Mouse (Mus musculus): ENCODE results near the gene Arg1. TPM values are rescaled to one million over a fixed set of nuclear protein-coding genes. Genes with fewer than 3 reads are reported as not detected.
A peak's percentile ranks its signal among the peaks of the same experiment; 100 is the strongest.

Gene Arg1
- polyA plus RNA-seq, 1 experiment: 0.06 TPM

DNA sequence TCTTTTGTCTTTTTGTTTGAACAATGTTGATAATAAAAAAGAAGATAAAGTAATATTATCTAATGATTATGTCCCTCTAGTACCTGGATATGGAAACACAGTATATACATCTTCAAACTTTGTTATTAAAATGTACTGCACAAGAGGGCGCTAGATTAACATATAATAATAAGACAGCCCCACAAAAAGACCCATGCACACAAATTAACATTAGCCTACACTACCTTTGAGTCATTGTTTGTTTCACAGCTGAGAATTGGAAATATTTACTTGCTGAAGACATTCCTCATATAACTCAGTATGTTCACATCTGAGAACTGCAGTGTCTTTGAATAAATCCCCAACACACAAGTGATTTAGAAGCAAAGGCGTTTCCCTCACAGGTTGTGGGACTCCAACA is 33.8 kb upstream of the Arg1 start:
- Histone ChIP-seq H3K4me3 (ENCODE audit: insufficient read depth, low read depth, low read length) (no peak overlapping the region), H3K4me1 (ENCODE audit: control insufficient read depth, insufficient read depth, low read length) (peaks cover 3% of the 10 kb centered on the region; the same call in 1 of the 2 replicates), H3K36me3 (ENCODE audit: control insufficient read depth, insufficient read depth, low read length) (no peaks in the 10 kb centered on the region), H3K27ac (ENCODE audit: insufficient read depth, low read depth, low read length) (no peak overlapping the region), H3K27me3 (replicated peaks; ENCODE audit: control insufficient read depth, insufficient read depth, low read length) (no peaks in the 10 kb centered on the region)
- 51% methylated on average over 2 of the region's 2 CpGs for WGBS
- TF ChIP-seq POLR2A (IDR thresholded peaks at IDR 0.05; ENCODE audit: low read depth, low read length) (no peak), CTCF (conservative IDR thresholded peaks at IDR 0.05; ENCODE audit: insufficient read depth, insufficient read length, low read depth, low read length) (0 out of 2 replicates have a peak, but pooled peaks have one; percentile 8)
- DNase-seq: peak; percentile 29

DNA sequence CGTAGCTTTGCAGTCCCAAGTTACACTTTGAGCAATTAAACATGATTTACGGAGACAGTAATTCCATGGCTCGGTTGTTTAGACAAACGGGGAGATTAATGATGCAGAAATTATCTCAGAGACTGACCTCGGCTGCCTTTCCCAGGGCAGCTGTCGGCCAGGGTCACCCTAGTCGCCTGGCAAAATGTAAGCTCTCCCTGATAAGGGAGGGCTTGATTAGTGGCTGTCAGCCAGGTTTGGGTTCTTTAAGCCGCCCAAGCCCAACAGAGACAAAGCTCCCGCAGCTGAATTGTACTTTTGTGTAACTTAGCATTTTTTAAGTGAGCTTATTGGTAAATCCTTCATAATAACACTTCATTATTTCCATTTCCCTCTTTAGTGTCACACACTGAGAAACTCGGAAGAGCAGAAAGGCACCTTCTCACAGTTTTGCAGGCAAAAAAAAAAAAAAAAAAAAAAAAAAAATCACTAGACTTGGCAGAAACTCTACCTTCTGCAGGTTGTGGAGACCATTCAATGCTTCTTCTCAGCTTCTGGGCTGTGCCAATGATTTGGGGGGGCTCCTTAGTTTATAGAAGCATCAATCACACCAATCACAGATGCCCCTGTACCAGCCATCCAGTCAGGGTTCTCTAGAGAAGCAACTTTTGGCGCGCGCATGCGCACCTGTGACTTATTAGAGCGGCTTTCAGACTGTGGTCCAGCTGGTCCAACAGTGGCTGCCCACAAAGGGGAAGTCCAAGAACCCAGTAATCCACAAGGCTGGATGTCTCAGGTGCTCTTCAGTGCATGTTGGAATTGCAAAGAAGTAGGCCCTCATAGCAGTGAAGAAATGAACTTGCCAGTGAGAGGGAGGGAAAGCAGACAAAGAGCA is 32.0 kb upstream of the Arg1 start:
- no peaks in the 10 kb centered on the region for H3K36me3 ChIP-seq (ENCODE audit: control insufficient read depth, insufficient read depth, low read length)
- TF ChIP-seq POLR2A (IDR thresholded peaks at IDR 0.05; ENCODE audit: low read depth, low read length) (no peak), CTCF (conservative IDR thresholded peaks at IDR 0.05; ENCODE audit: insufficient read depth, insufficient read length, low read depth, low read length) (no peak)
- DNase-seq: peak; percentile 50
- no peaks in the 10 kb centered on the region for H3K27me3 ChIP-seq (replicated peaks; ENCODE audit: control insufficient read depth, insufficient read depth, low read length)
- H3K4me1 ChIP-seq (ENCODE audit: control insufficient read depth, insufficient read depth, low read length): peaks cover 3% of the 10 kb centered on the region; the same call in 1 of the 2 replicates
- no peak overlapping the region for H3K27ac ChIP-seq (ENCODE audit: insufficient read depth, low read depth, low read length)
- WGBS: 40% methylated on average over 15 of the region's 15 CpGs
- H3K4me3 ChIP-seq (ENCODE audit: insufficient read depth, low read depth, low read length): no peak overlapping the region

DNA sequence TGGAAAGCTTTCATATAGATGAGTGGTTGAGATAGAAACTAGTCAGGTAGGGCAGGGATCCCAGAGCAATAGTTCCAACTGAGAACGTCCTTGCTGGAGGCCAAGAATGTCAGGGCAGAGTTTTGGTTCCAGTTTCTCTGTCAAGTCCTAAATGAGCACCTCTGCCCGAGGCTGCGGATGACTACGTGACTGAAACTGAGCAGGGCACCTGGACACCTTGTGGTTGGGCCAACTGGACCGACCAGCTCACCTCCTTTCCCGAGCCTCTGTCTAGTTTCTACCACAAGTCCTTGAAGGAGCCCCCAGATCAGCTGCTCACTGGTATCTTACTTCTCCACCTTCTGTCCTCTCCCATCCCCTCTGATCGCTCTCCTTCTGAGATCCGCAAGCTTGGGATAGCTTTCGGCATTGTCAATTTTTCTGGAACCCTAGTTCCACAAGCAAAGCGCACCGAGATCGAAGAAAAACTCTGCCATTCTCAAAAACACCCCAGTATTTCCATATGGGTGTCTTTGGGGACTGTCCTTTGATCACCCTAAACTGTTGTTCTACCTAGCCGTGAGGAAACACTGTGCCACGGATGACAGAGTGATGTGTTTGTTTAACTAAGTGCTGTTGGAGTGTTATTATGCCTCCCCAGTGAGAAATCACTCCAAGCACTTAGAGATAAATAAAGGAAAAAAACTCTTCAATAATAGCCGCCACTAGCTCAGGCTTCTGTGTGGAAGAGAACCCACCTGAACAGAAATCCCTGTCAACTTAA is 31.2 kb upstream of the Arg1 start:
- no peak overlapping the region for H3K4me3 ChIP-seq (ENCODE audit: insufficient read depth, low read depth, low read length)
- no peak for DNase-seq
- no peak overlapping the region for H3K27ac ChIP-seq (ENCODE audit: insufficient read depth, low read depth, low read length)
- TF ChIP-seq POLR2A (IDR thresholded peaks at IDR 0.05; ENCODE audit: low read depth, low read length) (no peak), CTCF (conservative IDR thresholded peaks at IDR 0.05; ENCODE audit: insufficient read depth, insufficient read length, low read depth, low read length) (no peak)
- WGBS: 30% methylated on average over 15 of the region's 15 CpGs
- peaks cover 3% of the 10 kb centered on the region; the same call in 1 of the 2 replicates for H3K4me1 ChIP-seq (ENCODE audit: control insufficient read depth, insufficient read depth, low read length)
- H3K27me3 ChIP-seq (replicated peaks; ENCODE audit: control insufficient read depth, insufficient read depth, low read length): no peaks in the 10 kb centered on the region
- no peaks in the 10 kb centered on the region for H3K36me3 ChIP-seq (ENCODE audit: control insufficient read depth, insufficient read depth, low read length)

DNA sequence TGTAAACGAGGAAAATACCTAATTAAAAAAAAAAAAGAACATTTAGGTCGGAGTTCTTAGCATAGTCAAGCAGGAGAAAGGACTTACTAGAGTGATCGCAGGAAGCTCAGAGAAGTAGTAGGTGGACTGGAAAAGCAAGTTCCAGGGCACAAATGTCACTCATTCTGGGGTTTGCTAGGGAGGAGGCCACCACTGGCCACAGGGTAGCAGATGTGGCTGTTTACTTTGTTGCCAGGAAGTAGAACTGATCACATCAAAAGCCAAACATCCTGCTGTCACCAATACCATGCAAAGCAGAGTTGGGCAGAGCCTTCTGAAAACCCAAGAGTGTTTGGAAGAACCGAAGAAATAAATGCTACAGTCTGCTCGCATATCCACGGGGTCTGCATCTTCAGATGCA is 26.6 kb upstream of the Arg1 start:
- DNase-seq: no peak
- Histone ChIP-seq H3K27ac (ENCODE audit: insufficient read depth, low read depth, low read length) (no peak overlapping the region), H3K27me3 (replicated peaks; ENCODE audit: control insufficient read depth, insufficient read depth, low read length) (no peaks in the 10 kb centered on the region), H3K4me1 (ENCODE audit: control insufficient read depth, insufficient read depth, low read length) (peaks cover 3% of the 10 kb centered on the region; the same call in 1 of the 2 replicates), H3K4me3 (ENCODE audit: insufficient read depth, low read depth, low read length) (no peak overlapping the region), H3K36me3 (ENCODE audit: control insufficient read depth, insufficient read depth, low read length) (no peaks in the 10 kb centered on the region)
- 82% methylated on average over 6 of the region's 6 CpGs for WGBS
- no peak for TF ChIP-seq POLR2A (IDR thresholded peaks at IDR 0.05; ENCODE audit: low read depth, low read length)
- no peak for TF ChIP-seq CTCF (conservative IDR thresholded peaks at IDR 0.05; ENCODE audit: insufficient read depth, insufficient read length, low read depth, low read length)

DNA sequence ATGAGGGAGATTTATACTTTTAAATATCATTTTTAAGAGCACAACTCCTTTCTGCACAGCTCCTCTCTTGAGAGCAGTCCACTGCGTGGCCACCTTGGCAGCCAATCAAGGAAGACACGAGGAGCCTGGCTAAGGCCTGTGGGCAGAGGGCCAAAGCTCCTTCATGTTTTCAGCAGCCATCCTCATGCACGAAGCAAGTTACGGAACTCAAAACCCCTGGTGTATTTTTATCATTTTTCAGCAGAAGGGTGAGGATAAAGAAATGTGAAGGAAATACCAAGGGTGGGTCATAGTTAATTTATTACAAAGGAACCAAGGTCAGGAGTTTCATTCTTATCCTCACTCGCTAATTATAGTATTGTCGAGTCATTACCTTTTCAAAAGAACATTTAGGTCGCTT is 25.3 kb upstream of the Arg1 start:
- Histone ChIP-seq H3K27ac (ENCODE audit: insufficient read depth, low read depth, low read length) (no peak overlapping the region), H3K4me1 (ENCODE audit: control insufficient read depth, insufficient read depth, low read length) (no peaks in the 10 kb centered on the region), H3K36me3 (ENCODE audit: control insufficient read depth, insufficient read depth, low read length) (no peaks in the 10 kb centered on the region), H3K4me3 (ENCODE audit: insufficient read depth, low read depth, low read length) (no peak overlapping the region), H3K27me3 (replicated peaks; ENCODE audit: control insufficient read depth, insufficient read depth, low read length) (no peaks in the 10 kb centered on the region)
- TF ChIP-seq CTCF (conservative IDR thresholded peaks at IDR 0.05; ENCODE audit: insufficient read depth, insufficient read length, low read depth, low read length): no peak
- TF ChIP-seq POLR2A (IDR thresholded peaks at IDR 0.05; ENCODE audit: low read depth, low read length): no peak
- DNase-seq: peak; percentile 37
- 44% methylated on average over 7 of the region's 7 CpGs for WGBS

DNA sequence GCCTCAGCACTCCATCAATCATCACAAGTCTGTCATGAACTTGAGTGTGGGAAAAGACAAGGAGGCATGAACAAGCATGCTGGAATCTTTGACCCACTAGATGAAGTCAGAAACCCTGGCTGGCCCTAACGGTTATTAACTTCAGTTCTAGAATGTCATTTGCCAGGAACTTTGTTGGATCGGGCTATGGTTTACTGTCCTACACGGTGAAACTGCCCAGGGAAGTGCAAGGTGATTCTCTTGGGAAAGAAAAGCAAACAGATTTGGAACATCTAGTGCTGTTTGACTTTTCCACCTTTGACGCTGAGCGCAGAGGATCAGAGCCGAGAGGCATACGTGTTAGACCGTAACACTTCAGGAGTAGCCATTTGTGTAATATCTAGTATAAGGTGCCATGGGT is 24.3 kb upstream of the Arg1 start:
- TF ChIP-seq POLR2A (IDR thresholded peaks at IDR 0.05; ENCODE audit: low read depth, low read length) (no peak), CTCF (conservative IDR thresholded peaks at IDR 0.05; ENCODE audit: insufficient read depth, insufficient read length, low read depth, low read length) (no peak)
- DNase-seq: no peak
- no peak overlapping the region for H3K27ac ChIP-seq (ENCODE audit: insufficient read depth, low read depth, low read length)
- H3K36me3 ChIP-seq (ENCODE audit: control insufficient read depth, insufficient read depth, low read length): no peaks in the 10 kb centered on the region
- no peaks in the 10 kb centered on the region for H3K27me3 ChIP-seq (replicated peaks; ENCODE audit: control insufficient read depth, insufficient read depth, low read length)
- no peak overlapping the region for H3K4me3 ChIP-seq (ENCODE audit: insufficient read depth, low read depth, low read length)
- H3K4me1 ChIP-seq (ENCODE audit: control insufficient read depth, insufficient read depth, low read length): no peaks in the 10 kb centered on the region
- 74% methylated on average over 8 of the region's 8 CpGs for WGBS

DNA sequence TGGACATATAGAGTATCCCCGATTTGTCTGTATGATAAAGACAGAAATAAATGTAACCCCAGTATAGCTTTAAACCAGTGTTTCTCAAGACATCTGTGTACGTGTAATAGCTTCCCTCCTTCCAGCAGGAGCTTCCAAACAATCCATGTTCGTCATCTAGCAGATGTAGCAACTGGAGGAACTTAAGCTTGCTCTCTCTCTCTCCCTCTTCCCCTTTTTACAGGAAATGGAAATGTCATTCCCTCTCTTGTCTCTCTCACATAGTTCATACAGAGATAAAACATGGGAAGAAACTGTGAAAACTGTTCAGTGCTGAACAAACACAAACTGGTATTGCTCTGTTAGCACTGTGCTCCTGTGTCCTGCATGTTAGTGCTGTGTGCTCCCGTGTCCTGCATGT is 22.9 kb upstream of the Arg1 start:
- Histone ChIP-seq H3K4me1 (ENCODE audit: control insufficient read depth, insufficient read depth, low read length) (no peaks in the 10 kb centered on the region), H3K4me3 (ENCODE audit: insufficient read depth, low read depth, low read length) (no peak overlapping the region), H3K27me3 (replicated peaks; ENCODE audit: control insufficient read depth, insufficient read depth, low read length) (no peaks in the 10 kb centered on the region), H3K36me3 (ENCODE audit: control insufficient read depth, insufficient read depth, low read length) (no peaks in the 10 kb centered on the region), H3K27ac (ENCODE audit: insufficient read depth, low read depth, low read length) (no peak overlapping the region)
- no peak for DNase-seq
- WGBS: 82% methylated on average over 4 of the region's 4 CpGs
- TF ChIP-seq CTCF (conservative IDR thresholded peaks at IDR 0.05; ENCODE audit: insufficient read depth, insufficient read length, low read depth, low read length): no peak
- no peak for TF ChIP-seq POLR2A (IDR thresholded peaks at IDR 0.05; ENCODE audit: low read depth, low read length)

Measured in kidney, adult 2 months (tissue).